Mouse (Mus musculus): ENCODE measurements around the gene Cldn7.
A peak's percentile ranks its signal among the peaks of the same experiment; 100 is the strongest.

Gene Cldn7

GRCm38 (mm10) chr11:70016669-70017068 lies 52.1 kb downstream of the Cldn7 start, which contains the start of gene Dlg4:
Gene Dlg4, plus strand, starts transcription at chr11:70016942.
- DNase-seq, result peak; percentile 55

- peak; percentile 69 for DNase-seq
Measured at GRCm38 (mm10) chr11:70017199-70017767, 52.7 kb downstream of the Cldn7 start.

Measured in cerebellum, adult 9-10 months (tissue).